ENCODE assay signal across 9 mouse cellular contexts in the genomic region with DNA sequence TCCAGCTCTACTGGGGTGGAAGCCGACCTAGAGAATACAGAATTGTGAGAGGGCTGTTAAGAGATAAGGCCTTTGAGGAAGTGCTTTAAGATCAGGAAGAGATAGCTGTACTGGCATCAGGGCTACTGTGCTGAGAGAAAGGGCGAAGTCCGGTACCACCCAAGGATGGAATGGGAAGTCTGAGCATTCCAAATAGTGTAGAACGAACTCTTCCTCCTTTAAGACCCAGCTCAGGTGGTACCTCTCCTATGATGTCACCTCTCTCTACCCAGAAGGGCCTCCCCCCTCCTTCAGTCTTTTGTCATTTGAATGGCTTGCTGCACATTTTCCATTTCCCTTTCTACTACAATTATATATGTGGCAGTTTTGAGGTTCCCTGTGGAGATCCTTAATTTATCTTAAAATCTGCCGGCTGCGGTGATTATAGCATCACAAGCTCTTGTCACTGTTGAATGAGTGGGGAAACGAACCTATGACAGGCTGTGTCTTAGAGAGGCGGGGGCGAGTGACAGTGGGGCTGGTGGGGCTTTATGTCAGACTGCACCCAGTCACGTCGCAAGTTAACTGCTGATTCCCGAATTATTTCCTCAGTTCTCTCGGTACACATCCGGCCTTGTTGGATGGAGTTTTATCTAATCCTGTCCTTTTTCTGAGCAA. TPM values are rescaled to one million over a fixed set of nuclear protein-coding genes. Genes with fewer than 3 reads are reported as not detected.
DNase-seq lines count a peak whose midpoint lies in the region; ATAC-seq and TF ChIP-seq lines count a peak whose summit lies in the region.
"Had no signal": no experiment of that assay in that cellular context is flagged by ENCODE, and none has a peak within 500 bp of the region (broad histone marks: within the 10 kb centered on the region; RNA-seq: fewer than 3 reads in every experiment).

No protein-coding gene starts in this region.

- H3K27me3 ChIP-seq in liver, embryonic 12.5 days (replicated peaks) = no peaks in the 10 kb centered on the region; the same call in 1 of the 2 replicates
- no peaks in the 10 kb centered on the region for H3K27me3 ChIP-seq in liver, postnatal 0 days (ENCODE audit: insufficient read depth, low read length)
- H3K27me3 ChIP-seq in heart, embryonic 16.5 days (ENCODE audit: control insufficient read depth, insufficient read depth, low read length) = no peaks in the 10 kb centered on the region
- no peaks in the 10 kb centered on the region for H3K27me3 ChIP-seq in embryonic facial prominence, embryonic 10.5 days (replicated peaks; ENCODE audit: low read depth, poor library complexity, severe bottlenecking)
- H3K27me3 ChIP-seq: embryonic facial prominence, embryonic 15.5 days had no signal

- 17% methylated on average over 14 of the region's 14 CpGs for WGBS in liver, embryonic 12.5 days (ENCODE audit: insufficient replicate concordance)
- 39% methylated on average over 14 of the region's 14 CpGs for WGBS in liver, postnatal 0 days (ENCODE audit: insufficient replicate concordance)
- WGBS in heart, embryonic 16.5 days = 39% methylated on average over 14 of the region's 14 CpGs
- 75% methylated on average over 14 of the region's 14 CpGs for WGBS in embryonic facial prominence, embryonic 10.5 days

- no peak overlapping the region for H3K4me2 ChIP-seq in liver, embryonic 12.5 days
- H3K4me2 ChIP-seq in liver, postnatal 0 days (ENCODE audit: low read depth, low read length) = no peak overlapping the region
- 0 out of 2 replicates have a peak overlapping the region, but pooled peaks have one; percentile 2 for H3K4me2 ChIP-seq in heart, embryonic 16.5 days (ENCODE audit: low read depth, low read length)
- H3K4me2 ChIP-seq: embryonic facial prominence, embryonic 15.5 days had no signal

- no peak overlapping the region for H3K27ac ChIP-seq in liver, embryonic 12.5 days
- H3K27ac ChIP-seq in liver, postnatal 0 days (ENCODE audit: low read depth) = no peak overlapping the region
- 0 out of 2 replicates have a peak overlapping the region, but pooled peaks have one; percentile 11 for H3K27ac ChIP-seq in heart, embryonic 16.5 days (ENCODE audit: low read length)
- H3K27ac ChIP-seq in embryonic facial prominence, embryonic 10.5 days (replicated peaks) = no peak overlapping the region
- H3K27ac ChIP-seq: embryonic facial prominence, embryonic 15.5 days had no signal

- H3K9ac ChIP-seq in liver, embryonic 12.5 days = no peak overlapping the region
- no peak overlapping the region for H3K9ac ChIP-seq in liver, postnatal 0 days (replicated peaks)
- 0 out of 2 replicates have a peak overlapping the region, but pooled peaks have one; percentile 42 for H3K9ac ChIP-seq in heart, embryonic 16.5 days (ENCODE audit: low read length)
- H3K9ac ChIP-seq: embryonic facial prominence, embryonic 15.5 days had no signal

- no peak for TF ChIP-seq EP300 in liver, postnatal 0 days (IDR thresholded peaks at IDR 0.05; ENCODE audit: low read depth)

- H3K36me3 ChIP-seq in liver, embryonic 12.5 days = no peaks in the 10 kb centered on the region
- H3K36me3 ChIP-seq in liver, postnatal 0 days (replicated peaks; ENCODE audit: insufficient read depth, low read length) = no peaks in the 10 kb centered on the region
- H3K36me3 ChIP-seq in heart, embryonic 16.5 days (ENCODE audit: control insufficient read depth, insufficient read depth) = no peaks in the 10 kb centered on the region
- no peaks in the 10 kb centered on the region for H3K36me3 ChIP-seq in embryonic facial prominence, embryonic 10.5 days (replicated peaks)
- H3K36me3 ChIP-seq: embryonic facial prominence, embryonic 15.5 days had no signal

- no peaks in the 10 kb centered on the region for H3K9me3 ChIP-seq in liver, embryonic 12.5 days (replicated peaks)
- H3K9me3 ChIP-seq in liver, postnatal 0 days (ENCODE audit: low read length) = no peaks in the 10 kb centered on the region
- no peaks in the 10 kb centered on the region for H3K9me3 ChIP-seq in heart, embryonic 16.5 days (replicated peaks; ENCODE audit: control insufficient read depth, low read length)
- no peaks in the 10 kb centered on the region for H3K9me3 ChIP-seq in embryonic facial prominence, embryonic 10.5 days
- H3K9me3 ChIP-seq: embryonic facial prominence, embryonic 15.5 days had no signal

- no peak for DNase-seq in liver, postnatal 0 days
- peak; percentile 14 for DNase-seq in T-cell, adult 2 months (ENCODE audit: low spot score)
- DNase-seq in embryonic facial prominence, embryonic 10.5 days (ENCODE audit: low spot score) = no peak
- no peak for DNase-seq in left cerebral cortex, postnatal 36 days (ENCODE audit: low spot score in 2 of 2)
- DNase-seq in layer of hippocampus, adult 9-11 months = no peak

- intact Hi-C loops in left cerebral cortex, postnatal 36 days (cut with DNase I) = no loop called here

- no peak overlapping the region for H3K4me3 ChIP-seq in liver, embryonic 12.5 days
- no peak overlapping the region for H3K4me3 ChIP-seq in liver, postnatal 0 days (ENCODE audit: low read depth, low read length)
- H3K4me3 ChIP-seq in heart, embryonic 16.5 days (ENCODE audit: low read length) = no peak overlapping the region
- H3K4me3 ChIP-seq in embryonic facial prominence, embryonic 10.5 days = no peak overlapping the region
- H3K4me3 ChIP-seq: embryonic facial prominence, embryonic 15.5 days had no signal

- no peak for TF ChIP-seq CTCF in liver, postnatal 0 days (IDR thresholded peaks at IDR 0.05; ENCODE audit: low read depth)

- peaks cover 5% of the 10 kb centered on the region for H3K4me1 ChIP-seq in liver, embryonic 12.5 days
- peaks cover 9% of the 10 kb centered on the region; the same call in 1 of the 2 replicates for H3K4me1 ChIP-seq in liver, postnatal 0 days (ENCODE audit: insufficient read depth)
- H3K4me1 ChIP-seq in heart, embryonic 16.5 days (ENCODE audit: control insufficient read depth, insufficient read depth, low read length) = peaks cover 54% of the 10 kb centered on the region
- peaks cover 25% of the 10 kb centered on the region for H3K4me1 ChIP-seq in embryonic facial prominence, embryonic 10.5 days
- H3K4me1 ChIP-seq: embryonic facial prominence, embryonic 15.5 days had no signal

- ATAC-seq in liver, embryonic 12.5 days = 0 out of 2 replicates have a peak, but pooled peaks have one; percentile 27
- ATAC-seq in liver, postnatal 0 days = no peak
- peak; percentile 39; the same call in 1 of the 2 replicates for ATAC-seq in heart, embryonic 16.5 days (replicated peaks; ENCODE audit: extremely low read depth, insufficient read depth, low FRiP score)
- ATAC-seq in megakaryocyte-erythroid progenitor cell, adult 5-6 weeks (replicated peaks; ENCODE audit: low FRiP score, low TSS enrichment, poor library complexity, severe bottlenecking) = 0 out of 2 replicates have a peak, but pooled peaks have one; percentile 15

RNA-seq across cellular contexts. Expression of a gene that starts 13.8 kb away (rescaled TPM):
- 6.3 and 7.1 TPM in 2 replicates for polyA plus RNA-seq in liver, embryonic 12.5 days (2016; fragmentation: Nextera tagmentation; extraction: Ambion mirVana)
- 6.9 and 7.4 TPM in 2 replicates for polyA plus RNA-seq in liver, postnatal 0 days (2015; fragmentation: Nextera tagmentation; extraction: Ambion mirVana)
- polyA plus RNA-seq in heart, embryonic 16.5 days (2015; fragmentation: Nextera tagmentation; extraction: Ambion mirVana) = 111 and 112 TPM in 2 replicates
- 4.1 and 4.7 TPM in 2 replicates for total RNA-seq in megakaryocyte-erythroid progenitor cell, adult 5-6 weeks (2014; fragmentation: Nextera tagmentation)
- 3.1 and 3.2 TPM in 2 replicates for total RNA-seq in megakaryocyte-erythroid progenitor cell, adult 5-6 weeks (2017)
- 12.3 and 13.7 TPM in 2 replicates for polyA plus RNA-seq in embryonic facial prominence, embryonic 10.5 days (2016; fragmentation: Nextera tagmentation; extraction: Ambion mirVana)
- total RNA-seq in left cerebral cortex, postnatal 36 days (2021) = 100 to 1,000 TPM; 143 to 185 TPM
